Mouse (Mus musculus): ENCODE results near the gene Oosp2.

The Oosp2 gene

GRCm38 (mm10) chr19:11601349-11601748 is 59.0 kb downstream of the Oosp2 start:
- no peaks in the 10 kb centered on the region for H3K4me1 ChIP-seq (replicated peaks; ENCODE audit: low read depth, low read length)
- H3K4me3 ChIP-seq (replicated peaks; ENCODE audit: low read length): no peak overlapping the region
- TF ChIP-seq POU5F1 (IDR thresholded peaks at IDR 0.05; ENCODE audit: borderline replicate concordance, low read length) (no peak), NANOG (IDR thresholded peaks at IDR 0.05; ENCODE audit: borderline replicate concordance, low read length) (no peak), CTCF (conservative IDR thresholded peaks at IDR 0.05; ENCODE audit: low read length) (no peak)
- no peaks in the 10 kb centered on the region for H3K36me3 ChIP-seq (ENCODE audit: insufficient read depth, low read length)
- H3K27me3 ChIP-seq (ENCODE audit: insufficient read depth, low read length): no peaks in the 10 kb centered on the region
- peaks cover 6% of the 10 kb centered on the region; the same call in 1 of the 2 replicates for H3K9me3 ChIP-seq (ENCODE audit: low read length)
